Mouse (Mus musculus) liver, embryonic 11.5 days (tissue): Measurements from ENCODE around the gene Bcl7b. TPM values are rescaled to one million over a fixed set of nuclear protein-coding genes. Genes with fewer than 3 reads are reported as not detected.

Experiments
- ATAC-seq: fragments of 200-750 bp; cut with Nextera tagmentation; replicated peaks from 2 replicates; pipeline ENCODE4 v1.8.0; 2017; ENCODE audit warnings: moderate number of reproducible peaks, mild to moderate bottlenecking, moderate TSS enrichment, moderate library complexity; ENCODE audit not compliant: low FRiP score
- DNase-seq: peaks from one replicate; pipeline ENCODE4 v3.0.0-alpha.2; 2017; ENCODE audit warnings: low spot score
- H3K27ac ChIP-seq: fragments of 300-500 bp; sonication (generic); 2 replicates; pipeline ENCODE4 v1.5.1; 2014; ENCODE audit warnings: mild to moderate bottlenecking, low read depth, low read length, control low read depth
- H3K27me3 ChIP-seq: fragments of 300-500 bp; sonication (generic); replicated peaks from 2 replicates; pipeline ENCODE4 v1.6.1; 2014; ENCODE audit warnings: low read length, mixed read lengths; ENCODE audit not compliant: control insufficient read depth, insufficient read depth
- H3K36me3 ChIP-seq: fragments of 300-500 bp; sonication (generic); 2 replicates; pipeline ENCODE4 v1.6.1; 2014; ENCODE audit warnings: mild to moderate bottlenecking, low read length, moderate library complexity, mixed read lengths; ENCODE audit not compliant: control insufficient read depth, insufficient read depth
- H3K4me1 ChIP-seq: fragments of 300-500 bp; sonication (generic); replicated peaks from 2 replicates; pipeline ENCODE4 v1.6.1; 2014; ENCODE audit warnings: low read length, mixed read lengths; ENCODE audit not compliant: control insufficient read depth, insufficient read depth
- H3K4me2 ChIP-seq: fragments of 300-500 bp; sonication (generic); 2 replicates; pipeline ENCODE4 v1.6.1; 2014; ENCODE audit warnings: mild to moderate bottlenecking, control low read depth, moderate library complexity
- H3K4me3 ChIP-seq: fragments of 300-500 bp; sonication (generic); 2 replicates; pipeline ENCODE4 v1.5.1; 2014; ENCODE audit warnings: low read depth, low read length, control low read depth
- H3K9ac ChIP-seq: fragments of 300-500 bp; sonication (generic); 2 replicates; pipeline ENCODE4 v1.6.1; 2014; ENCODE audit warnings: low read depth, low read length, control low read depth
- H3K9me3 ChIP-seq: fragments of 300-500 bp; sonication (generic); 2 replicates; pipeline ENCODE4 v1.6.1; 2016; ENCODE audit warnings: low read length, inconsistent platforms, mixed read lengths; ENCODE audit not compliant: control insufficient read depth
- WGBS: fragments of 180-500 bp; shearing (Covaris S2); extraction: QIAGEN DNeasy Blood & Tissue Kit; methylation state at CpG from one replicate; pipeline ENCODE4 v1.1.7; 2014; 5-methylcytosine and 5-hydroxymethylcytosine counted together
- polyA plus RNA-seq: library from polyadenylated mRNA; unstranded; fragments of >200 nt; fragmentation: Nextera tagmentation; extraction: Ambion mirVana; gene quantifications from 2 replicates; pipeline ENCODE4 v1.2.1, GENCODE M21; 2014

The Bcl7b gene
- polyA plus RNA-seq, 1 experiment from 2014 or later: 52.9 TPM

DNA sequence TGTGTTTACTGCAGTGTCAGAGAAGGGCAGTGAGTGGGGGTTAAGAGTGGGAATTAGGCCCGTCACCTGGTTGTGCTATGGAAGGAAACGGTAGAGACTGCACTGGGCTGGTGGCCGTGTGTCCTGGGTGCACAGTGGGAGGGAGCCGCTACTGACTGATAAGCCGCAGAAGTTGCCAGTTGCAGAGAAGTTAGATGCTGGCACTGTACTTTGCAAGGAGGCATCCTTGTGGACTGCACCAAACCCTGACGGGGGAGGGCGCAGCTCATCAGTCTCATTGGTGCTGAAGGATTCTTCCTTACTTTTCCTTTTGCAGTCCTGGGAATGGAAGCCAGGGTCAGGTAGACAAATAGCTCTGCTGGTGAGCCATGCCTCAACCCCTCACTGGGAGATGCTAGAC is 6.4 kb upstream of the Bcl7b start:
- DNase-seq (no peak), ATAC-seq (no peak)
- Histone ChIP-seq H3K27ac (no peak overlapping the region), H3K4me2 (no peak overlapping the region), H3K4me3 (no peak overlapping the region), H3K4me1 (no peaks in the 10 kb centered on the region), H3K27me3 (no peaks in the 10 kb centered on the region), H3K36me3 (peaks cover 40% of the 10 kb centered on the region), H3K9ac (no peak overlapping the region), H3K9me3 (no peaks in the 10 kb centered on the region)
- WGBS: 76% methylated on average over 7 of the region's 7 CpGs

DNA sequence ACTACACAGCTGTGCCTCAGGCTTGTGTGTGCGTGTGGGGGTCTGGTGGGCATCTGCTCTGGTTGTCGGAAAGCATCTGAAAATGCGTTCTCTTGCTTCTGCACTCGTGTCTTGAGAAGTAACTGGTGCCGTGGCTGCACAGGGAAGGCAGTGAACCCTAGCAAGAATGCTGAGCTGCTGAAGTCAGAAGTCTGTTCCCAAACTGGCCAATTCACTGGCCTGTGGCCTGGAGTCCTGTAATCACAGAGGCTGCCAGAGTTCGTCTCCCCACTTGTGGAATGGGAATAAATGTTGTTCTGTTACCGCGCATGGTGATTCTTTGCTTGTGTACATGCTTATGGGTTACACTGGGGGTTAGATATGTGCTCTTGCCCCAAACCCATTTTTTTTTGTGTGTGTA is 5.7 kb upstream of the Bcl7b start:
- no peak overlapping the region for H3K4me3 ChIP-seq
- WGBS: 91% methylated on average over 8 of the region's 8 CpGs
- no peak overlapping the region for H3K9ac ChIP-seq
- no peaks in the 10 kb centered on the region for H3K9me3 ChIP-seq
- ATAC-seq: no peak
- H3K27ac ChIP-seq: no peak overlapping the region
- H3K4me1 ChIP-seq: no peaks in the 10 kb centered on the region
- no peaks in the 10 kb centered on the region for H3K27me3 ChIP-seq
- H3K36me3 ChIP-seq: peaks cover 33% of the 10 kb centered on the region
- no peak for DNase-seq
- no peak overlapping the region for H3K4me2 ChIP-seq

DNA sequence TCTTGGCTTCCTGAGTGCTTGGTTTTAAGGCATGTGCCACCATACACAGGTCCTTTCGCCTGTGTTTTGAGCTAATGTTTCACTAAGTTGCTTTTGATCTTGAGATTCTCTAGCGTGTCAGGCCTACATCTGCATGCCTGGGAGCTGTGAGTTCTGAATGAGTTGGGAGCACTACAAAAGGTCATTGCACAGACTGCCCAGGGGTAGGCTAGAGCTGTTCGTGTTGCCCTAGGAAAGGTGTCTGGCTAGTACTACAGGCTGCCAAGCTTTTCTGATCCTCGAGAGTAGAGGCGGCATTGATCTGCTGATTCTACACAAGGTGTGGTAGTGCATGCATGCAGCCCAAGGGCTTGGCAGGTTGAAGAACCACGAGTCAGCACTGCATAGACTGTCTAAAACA is 5.3 kb upstream of the Bcl7b start:
- DNase-seq (no peak), ATAC-seq (no peak)
- Histone ChIP-seq H3K4me2 (no peak overlapping the region), H3K4me1 (peaks cover under 1% of the 10 kb centered on the region; the same call in 1 of the 2 replicates), H3K4me3 (no peak overlapping the region), H3K36me3 (peaks cover 31% of the 10 kb centered on the region), H3K9me3 (no peaks in the 10 kb centered on the region), H3K27ac (no peak overlapping the region), H3K9ac (no peak overlapping the region), H3K27me3 (no peaks in the 10 kb centered on the region)
- WGBS: 84% methylated on average over 6 of the region's 6 CpGs

DNA sequence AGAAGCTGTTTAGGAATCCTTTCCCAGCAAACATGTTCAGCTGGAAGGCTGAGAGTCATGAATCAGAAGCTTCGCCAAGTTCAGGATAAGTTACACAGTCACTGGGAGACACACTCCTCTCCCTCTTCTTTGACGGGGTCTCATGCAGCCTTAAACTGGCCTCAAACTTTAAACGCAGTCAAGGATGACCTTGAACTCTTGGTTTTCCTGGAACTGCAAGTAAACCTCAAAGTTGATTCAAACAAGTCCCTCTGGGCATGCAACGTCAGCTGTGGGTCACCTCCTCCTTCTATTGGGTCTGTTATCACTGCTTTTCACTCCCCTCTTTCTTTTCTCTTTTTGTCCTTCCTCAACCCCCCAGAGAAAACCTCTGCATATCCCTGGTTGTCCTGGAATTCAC is 1.2 kb upstream of the Bcl7b start:
- H3K9me3 ChIP-seq: no peaks in the 10 kb centered on the region
- peaks cover 8% of the 10 kb centered on the region; the same call in 1 of the 2 replicates for H3K36me3 ChIP-seq
- H3K4me3 ChIP-seq: no peak overlapping the region
- 0 out of 2 replicates have a peak overlapping the region, but pooled peaks have one; percentile 15 for H3K27ac ChIP-seq
- 76% methylated on average over 4 of the region's 4 CpGs for WGBS
- H3K27me3 ChIP-seq: no peaks in the 10 kb centered on the region
- H3K9ac ChIP-seq: no peak overlapping the region
- DNase-seq (no peak), ATAC-seq (no peak)
- H3K4me1 ChIP-seq: peaks cover 18% of the 10 kb centered on the region
- H3K4me2 ChIP-seq: no peak overlapping the region

DNA sequence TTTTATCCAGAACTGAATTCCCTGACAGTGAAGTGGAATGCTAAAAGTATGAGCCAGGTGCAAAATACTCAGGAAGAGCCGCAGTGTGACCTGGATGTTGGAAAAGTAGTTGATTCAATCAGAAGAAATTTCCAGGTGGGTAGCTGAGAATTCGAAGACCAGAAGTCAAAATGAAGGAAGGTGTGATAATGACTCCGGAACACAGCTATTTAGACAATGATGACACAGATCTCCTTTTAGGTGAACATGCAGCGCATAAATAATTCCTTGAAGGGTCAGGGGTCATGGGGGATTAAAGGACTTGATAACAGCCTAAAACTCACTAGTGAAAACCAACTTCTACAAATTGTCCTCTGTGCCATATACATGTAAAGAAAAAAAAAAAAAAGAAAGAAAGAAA is 614 bp upstream of the Bcl7b start:
- peaks cover 7% of the 10 kb centered on the region; the same call in 1 of the 2 replicates for H3K36me3 ChIP-seq
- DNase-seq: no peak
- H3K27ac ChIP-seq: peak overlapping the region; percentile 91; the same call in 1 of the 2 replicates
- no peaks in the 10 kb centered on the region for H3K9me3 ChIP-seq
- no peaks in the 10 kb centered on the region for H3K27me3 ChIP-seq
- 91% methylated on average over 4 of the region's 4 CpGs for WGBS
- no peak overlapping the region for H3K4me2 ChIP-seq
- no peak for ATAC-seq
- H3K4me1 ChIP-seq: peaks cover 18% of the 10 kb centered on the region
- no peak overlapping the region for H3K9ac ChIP-seq
- no peak overlapping the region for H3K4me3 ChIP-seq

DNA sequence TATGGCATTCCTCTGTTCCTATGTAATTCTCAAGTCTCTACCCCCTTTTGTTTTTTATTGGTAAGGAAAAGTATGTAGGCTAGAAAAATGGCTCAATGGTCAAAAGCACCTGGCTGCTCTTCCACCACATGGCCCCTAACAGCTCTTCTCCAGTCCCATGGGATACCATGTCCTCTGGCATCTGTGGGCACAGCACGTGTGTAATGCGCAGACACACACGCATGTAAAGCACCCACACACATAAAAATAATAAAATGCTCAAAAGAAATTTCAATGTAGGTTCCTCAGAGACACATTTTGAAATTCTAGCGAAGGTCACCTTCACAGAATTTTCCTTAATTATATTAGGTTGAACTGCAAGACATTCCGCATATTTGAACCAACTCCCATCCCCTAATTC is 1.4 kb downstream of the Bcl7b start:
- DNase-seq: no peak
- Histone ChIP-seq H3K27me3 (no peaks in the 10 kb centered on the region), H3K9me3 (no peaks in the 10 kb centered on the region), H3K36me3 (peaks cover 13% of the 10 kb centered on the region), H3K4me1 (peaks cover 18% of the 10 kb centered on the region), H3K9ac (peak overlapping the region; percentile 88), H3K4me2 (peak overlapping the region; percentile 89), H3K4me3 (peak overlapping the region; percentile 71), H3K27ac (peak overlapping the region; percentile 91)
- 87% methylated on average over 5 of the region's 5 CpGs for WGBS
- no peak for ATAC-seq

DNA sequence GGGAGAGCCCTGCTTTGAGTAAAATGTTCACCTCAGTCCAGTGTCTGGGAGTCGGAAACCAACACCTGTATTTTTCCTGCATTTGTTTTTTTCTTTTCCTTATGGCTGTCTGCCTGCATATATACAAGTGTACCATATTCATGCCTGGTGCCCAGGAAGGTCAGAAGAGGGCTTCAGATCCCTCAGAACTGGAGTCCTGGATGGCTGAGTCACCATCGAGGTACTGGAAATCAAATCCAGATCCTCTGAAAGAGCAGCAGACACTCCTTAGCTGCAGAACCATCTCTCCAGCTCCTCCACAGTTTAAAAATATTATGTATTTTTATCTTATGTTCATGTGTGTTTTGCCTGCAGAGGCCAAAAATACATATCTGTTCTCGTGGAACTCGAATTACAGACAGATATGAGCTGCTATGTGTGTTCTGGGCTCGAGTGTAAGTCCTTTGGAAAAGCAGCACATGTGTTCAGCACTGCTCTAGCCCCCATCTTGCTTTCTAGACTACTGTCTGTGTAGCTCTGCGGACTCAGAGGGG is 3.7 kb downstream of the Bcl7b start:
- no peaks in the 10 kb centered on the region for H3K9me3 ChIP-seq

DNA sequence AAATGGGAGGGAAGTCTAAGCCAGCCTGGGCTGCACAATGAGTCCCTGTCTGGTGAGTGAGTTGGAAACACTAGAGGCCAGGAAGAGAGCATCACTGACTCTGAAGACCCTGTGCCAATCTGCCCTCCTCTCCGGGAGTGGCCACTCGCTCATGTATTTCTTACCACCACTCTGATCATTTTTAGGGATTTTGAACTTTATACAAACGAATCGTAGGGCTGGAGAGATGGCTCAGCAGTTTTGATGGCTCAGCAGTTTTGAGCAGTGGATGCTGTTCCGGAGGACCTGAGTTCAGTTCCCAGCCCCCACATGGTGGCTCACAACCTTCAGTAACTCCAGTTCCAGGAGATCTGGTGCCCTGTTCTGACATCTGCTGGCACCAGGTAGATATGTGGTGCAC is 4.9 kb downstream of the Bcl7b start:
- H3K9ac ChIP-seq: no peak overlapping the region
- WGBS: 96% methylated on average over 5 of the region's 5 CpGs
- no peak overlapping the region for H3K4me2 ChIP-seq
- DNase-seq (no peak), ATAC-seq (no peak)
- H3K36me3 ChIP-seq: peaks cover 29% of the 10 kb centered on the region
- H3K4me1 ChIP-seq: peaks cover 15% of the 10 kb centered on the region
- no peak overlapping the region for H3K4me3 ChIP-seq
- H3K9me3 ChIP-seq: no peaks in the 10 kb centered on the region
- H3K27me3 ChIP-seq: no peaks in the 10 kb centered on the region
- H3K27ac ChIP-seq: no peak overlapping the region

More for the DNA sequence above, 3.7 kb downstream of the Bcl7b start:
- Histone ChIP-seq H3K27me3 (no peaks in the 10 kb centered on the region), H3K36me3 (peaks cover 20% of the 10 kb centered on the region), H3K4me3 (no peak overlapping the region), H3K4me1 (peaks cover 18% of the 10 kb centered on the region), H3K4me2 (no peak overlapping the region), H3K9ac (no peak overlapping the region), H3K27ac (no peak overlapping the region)
- ATAC-seq: no peak
- no peak for DNase-seq
- WGBS: 87% methylated on average over 6 of the region's 6 CpGs

DNA sequence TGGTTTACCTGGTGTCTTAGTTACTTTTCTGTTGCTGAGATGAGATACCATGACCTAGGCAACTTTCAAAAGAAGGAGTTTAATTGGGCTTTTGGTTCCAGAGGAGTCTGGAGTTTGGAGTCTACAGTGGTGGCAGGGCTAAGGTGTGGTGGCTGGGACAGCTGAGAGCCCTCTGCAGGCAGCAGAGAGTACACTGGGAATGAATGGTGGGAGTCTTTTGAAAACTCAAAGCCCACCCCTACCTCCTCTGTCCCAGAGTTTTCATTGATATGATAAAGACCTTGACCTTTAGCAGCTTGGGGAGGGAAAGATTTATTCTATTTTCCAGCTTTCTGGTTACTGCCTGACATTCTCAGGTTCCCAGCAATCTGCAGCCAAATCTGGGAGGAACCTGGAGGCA is 7.0 kb downstream of the Bcl7b start:
- no peak for ATAC-seq
- peaks cover 39% of the 10 kb centered on the region for H3K36me3 ChIP-seq
- H3K4me2 ChIP-seq: no peak overlapping the region
- no peak overlapping the region for H3K9ac ChIP-seq
- peaks cover 5% of the 10 kb centered on the region for H3K4me1 ChIP-seq
- no peaks in the 10 kb centered on the region for H3K27me3 ChIP-seq
- DNase-seq: no peak
- no peak overlapping the region for H3K4me3 ChIP-seq
- H3K27ac ChIP-seq: no peak overlapping the region
- H3K9me3 ChIP-seq: no peaks in the 10 kb centered on the region
